Mouse (Mus musculus): ENCODE results near the gene Mprip. TPM values are rescaled to one million over a fixed set of nuclear protein-coding genes. Genes with fewer than 3 reads are reported as not detected.

Mprip gene
- polyA plus RNA-seq, 1 experiment from 2014 or later, result 71.5 TPM

GRCm38 (mm10) chr11:59694533-59694932 lies 33.4 kb downstream of the Mprip start:
- no peaks in the 10 kb centered on the region for H3K27me3 ChIP-seq (ENCODE audit: control insufficient read depth, insufficient read depth, low read length)
- H3K27ac ChIP-seq, result no peak overlapping the region
- no peak for DNase-seq (ENCODE audit: low spot score)
- no peaks in the 10 kb centered on the region for H3K9me3 ChIP-seq (ENCODE audit: control insufficient read depth, low read length)
- H3K4me1 ChIP-seq (replicated peaks; ENCODE audit: control insufficient read depth, insufficient read depth, low read length), result peaks cover 9% of the 10 kb centered on the region; the same call in 1 of the 2 replicates
- H3K36me3 ChIP-seq (replicated peaks; ENCODE audit: control insufficient read depth, insufficient read depth), result peaks cover 31% of the 10 kb centered on the region
- H3K9ac ChIP-seq, result no peak overlapping the region
- no peak for ATAC-seq (ENCODE audit: low FRiP score)
- no peak overlapping the region for H3K4me2 ChIP-seq (replicated peaks)
- H3K4me3 ChIP-seq (replicated peaks; ENCODE audit: low read length), result no peak overlapping the region
- WGBS, result 65% methylated on average over 1 of the region's 1 CpGs

GRCm38 (mm10) chr11:59695550-59695949 lies 34.4 kb downstream of the Mprip start:
- H3K9me3 ChIP-seq (ENCODE audit: control insufficient read depth, low read length), result no peaks in the 10 kb centered on the region
- H3K9ac ChIP-seq, result no peak overlapping the region
- no peak for ATAC-seq (ENCODE audit: low FRiP score)

GRCm38 (mm10) chr11:59697572-59697971 lies 36.5 kb downstream of the Mprip start:
- Histone ChIP-seq H3K4me3 (replicated peaks; ENCODE audit: low read length) (no peak overlapping the region), H3K9ac (no peak overlapping the region), H3K27ac (no peak overlapping the region), H3K4me2 (replicated peaks) (no peak overlapping the region), H3K27me3 (ENCODE audit: control insufficient read depth, insufficient read depth, low read length) (no peaks in the 10 kb centered on the region), H3K9me3 (ENCODE audit: control insufficient read depth, low read length) (no peaks in the 10 kb centered on the region), H3K36me3 (replicated peaks; ENCODE audit: control insufficient read depth, insufficient read depth) (peaks cover 40% of the 10 kb centered on the region), H3K4me1 (replicated peaks; ENCODE audit: control insufficient read depth, insufficient read depth, low read length) (peaks cover 9% of the 10 kb centered on the region; the same call in 1 of the 2 replicates)
- no peak for ATAC-seq (ENCODE audit: low FRiP score)
- 85% methylated on average over 1 of the region's 1 CpGs for WGBS
- no peak for DNase-seq (ENCODE audit: low spot score)

More at GRCm38 (mm10) chr11:59695550-59695949, 34.4 kb downstream of the Mprip start:
- Histone ChIP-seq H3K27me3 (ENCODE audit: control insufficient read depth, insufficient read depth, low read length) (no peaks in the 10 kb centered on the region), H3K27ac (no peak overlapping the region), H3K4me3 (replicated peaks; ENCODE audit: low read length) (no peak overlapping the region), H3K4me2 (replicated peaks) (no peak overlapping the region), H3K36me3 (replicated peaks; ENCODE audit: control insufficient read depth, insufficient read depth) (peaks cover 37% of the 10 kb centered on the region), H3K4me1 (replicated peaks; ENCODE audit: control insufficient read depth, insufficient read depth, low read length) (peaks cover 9% of the 10 kb centered on the region; the same call in 1 of the 2 replicates)
- no peak for DNase-seq (ENCODE audit: low spot score)

GRCm38 (mm10) chr11:59700787-59701186 lies 39.7 kb downstream of the Mprip start:
- H3K27ac ChIP-seq, result no peak overlapping the region
- DNase-seq (ENCODE audit: low spot score), result no peak
- H3K9ac ChIP-seq, result no peak overlapping the region
- no peaks in the 10 kb centered on the region for H3K9me3 ChIP-seq (ENCODE audit: control insufficient read depth, low read length)
- H3K36me3 ChIP-seq (replicated peaks; ENCODE audit: control insufficient read depth, insufficient read depth), result peaks cover 40% of the 10 kb centered on the region
- 68% methylated on average over 1 of the region's 1 CpGs for WGBS
- no peak overlapping the region for H3K4me3 ChIP-seq (replicated peaks; ENCODE audit: low read length)
- ATAC-seq (ENCODE audit: low FRiP score), result no peak
- no peaks in the 10 kb centered on the region for H3K27me3 ChIP-seq (ENCODE audit: control insufficient read depth, insufficient read depth, low read length)
- no peak overlapping the region for H3K4me2 ChIP-seq (replicated peaks)
- 0 out of 2 replicates have a peak, but pooled peaks cover 3% of the 10 kb centered on the region for H3K4me1 ChIP-seq (replicated peaks; ENCODE audit: control insufficient read depth, insufficient read depth, low read length)

GRCm38 (mm10) chr11:59705113-59705512 lies 44.0 kb downstream of the Mprip start:
- ATAC-seq (ENCODE audit: low FRiP score) (no peak), DNase-seq (ENCODE audit: low spot score) (no peak)

GRCm38 (mm10) chr11:59707481-59707880 lies 46.4 kb downstream of the Mprip start:
- peak overlapping the region; percentile 12; the same call in 1 of the 2 replicates for H3K4me2 ChIP-seq (replicated peaks)
- no peaks in the 10 kb centered on the region for H3K27me3 ChIP-seq (ENCODE audit: control insufficient read depth, insufficient read depth, low read length)
- DNase-seq (ENCODE audit: low spot score) (no peak), ATAC-seq (ENCODE audit: low FRiP score) (no peak)
- H3K36me3 ChIP-seq (replicated peaks; ENCODE audit: control insufficient read depth, insufficient read depth), result no peaks in the 10 kb centered on the region
- no peak overlapping the region for H3K4me3 ChIP-seq (replicated peaks; ENCODE audit: low read length)
- H3K9ac ChIP-seq, result no peak overlapping the region
- H3K27ac ChIP-seq, result peak overlapping the region; percentile 86
- 14% methylated on average over 2 of the region's 2 CpGs for WGBS
- H3K4me1 ChIP-seq (replicated peaks; ENCODE audit: control insufficient read depth, insufficient read depth, low read length), result peaks cover 25% of the 10 kb centered on the region
- H3K9me3 ChIP-seq (ENCODE audit: control insufficient read depth, low read length), result no peaks in the 10 kb centered on the region

More at GRCm38 (mm10) chr11:59705113-59705512, 44.0 kb downstream of the Mprip start:
- Histone ChIP-seq H3K9ac (no peak overlapping the region), H3K4me1 (replicated peaks; ENCODE audit: control insufficient read depth, insufficient read depth, low read length) (peaks cover 25% of the 10 kb centered on the region), H3K27me3 (ENCODE audit: control insufficient read depth, insufficient read depth, low read length) (no peaks in the 10 kb centered on the region), H3K36me3 (replicated peaks; ENCODE audit: control insufficient read depth, insufficient read depth) (peaks cover 3% of the 10 kb centered on the region; the same call in 1 of the 2 replicates), H3K4me3 (replicated peaks; ENCODE audit: low read length) (no peak overlapping the region), H3K27ac (no peak overlapping the region), H3K9me3 (ENCODE audit: control insufficient read depth, low read length) (no peaks in the 10 kb centered on the region), H3K4me2 (replicated peaks) (no peak overlapping the region)
- WGBS, result 88% methylated on average over 2 of the region's 2 CpGs

- Histone ChIP-seq H3K9ac (peak overlapping the region; percentile 36; the same call in 1 of the 2 replicates), H3K4me3 (replicated peaks; ENCODE audit: low read length) (no peak overlapping the region), H3K9me3 (ENCODE audit: control insufficient read depth, low read length) (no peaks in the 10 kb centered on the region), H3K4me2 (replicated peaks) (peak overlapping the region; percentile 12; the same call in 1 of the 2 replicates), H3K4me1 (replicated peaks; ENCODE audit: control insufficient read depth, insufficient read depth, low read length) (peaks cover 25% of the 10 kb centered on the region), H3K27ac (peak overlapping the region; percentile 86), H3K27me3 (ENCODE audit: control insufficient read depth, insufficient read depth, low read length) (no peaks in the 10 kb centered on the region), H3K36me3 (replicated peaks; ENCODE audit: control insufficient read depth, insufficient read depth) (no peaks in the 10 kb centered on the region)
- WGBS, result 32% methylated on average over 11 of the region's 11 CpGs
- peak; percentile 70; the same call in 1 of the 2 replicates for ATAC-seq (ENCODE audit: low FRiP score)
- DNase-seq (ENCODE audit: low spot score), result peak; percentile 64
These were observed 47.0 kb downstream of the Mprip start for GRCm38 (mm10) chr11:59707931-59708611.

- H3K9me3 ChIP-seq (ENCODE audit: control insufficient read depth, low read length), result no peaks in the 10 kb centered on the region
- H3K27ac ChIP-seq, result no peak overlapping the region
- no peaks in the 10 kb centered on the region for H3K27me3 ChIP-seq (ENCODE audit: control insufficient read depth, insufficient read depth, low read length)
- no peak overlapping the region for H3K4me2 ChIP-seq (replicated peaks)
- 79% methylated on average over 3 of the region's 3 CpGs for WGBS
- H3K4me1 ChIP-seq (replicated peaks; ENCODE audit: control insufficient read depth, insufficient read depth, low read length), result no peaks in the 10 kb centered on the region
- no peak overlapping the region for H3K4me3 ChIP-seq (replicated peaks; ENCODE audit: low read length)
- no peak overlapping the region for H3K9ac ChIP-seq
- no peak for ATAC-seq (ENCODE audit: low FRiP score)
- no peak for DNase-seq (ENCODE audit: low spot score)
- no peaks in the 10 kb centered on the region for H3K36me3 ChIP-seq (replicated peaks; ENCODE audit: control insufficient read depth, insufficient read depth)
These were observed 54.3 kb downstream of the Mprip start for GRCm38 (mm10) chr11:59715424-59715840.

- no peak overlapping the region for H3K9ac ChIP-seq
- no peaks in the 10 kb centered on the region for H3K4me1 ChIP-seq (replicated peaks; ENCODE audit: control insufficient read depth, insufficient read depth, low read length)
- no peaks in the 10 kb centered on the region for H3K9me3 ChIP-seq (ENCODE audit: control insufficient read depth, low read length)
- ATAC-seq (ENCODE audit: low FRiP score) (no peak), DNase-seq (ENCODE audit: low spot score) (no peak)
- no peak overlapping the region for H3K27ac ChIP-seq
- H3K4me3 ChIP-seq (replicated peaks; ENCODE audit: low read length), result no peak overlapping the region
- H3K4me2 ChIP-seq (replicated peaks), result no peak overlapping the region
- H3K36me3 ChIP-seq (replicated peaks; ENCODE audit: control insufficient read depth, insufficient read depth), result no peaks in the 10 kb centered on the region
- H3K27me3 ChIP-seq (ENCODE audit: control insufficient read depth, insufficient read depth, low read length), result no peaks in the 10 kb centered on the region
- WGBS, result 94% methylated on average over 4 of the region's 4 CpGs
These were observed 56.7 kb downstream of the Mprip start for GRCm38 (mm10) chr11:59717801-59718291.
